Mouse (Mus musculus) ES-E14 (cell line): ENCODE results near the gene Slc3a2. TPM values are rescaled to one million over a fixed set of nuclear protein-coding genes. Genes with fewer than 3 reads are reported as not detected.
"Not testable (repeated sequence)": the region's sequence is repeated elsewhere in the genome, so short reads cannot be mapped to it uniquely, and the experiment has no call there.

Experiments
- DNase-seq: peaks from one replicate; pipeline ENCODE4 v3.0.0-alpha.2; 2013; ENCODE audit warnings: low read depth, low spot score
- H3K27ac ChIP-seq: 2 replicates; pipeline ENCODE4 v1.5.1; 2012; ENCODE audit warnings: low read depth, mild to moderate bottlenecking, low read length, moderate library complexity, mixed read lengths; ENCODE audit not compliant: poor library complexity, insufficient read depth, severe bottlenecking
- H3K36me3 ChIP-seq: 2 replicates; pipeline ENCODE4 v1.6.1; 2012; ENCODE audit warnings: mild to moderate bottlenecking, low read length, moderate library complexity, mixed read lengths; ENCODE audit not compliant: control insufficient read depth, poor library complexity, insufficient read depth, severe bottlenecking
- H3K4me1 ChIP-seq, 2 experiments: fragments of 150-350 bp in 1 of 2; sonication (generic) in 1 of 2; 2 replicates each; pipeline ENCODE4 v1.6.1; 2012; ENCODE audit warnings: low read length in 2 of 2, mild to moderate bottlenecking in 1 of 2, mixed read lengths in 1 of 2; ENCODE audit not compliant: control insufficient read depth in 2 of 2, insufficient read depth in 2 of 2, poor library complexity in 1 of 2
- H3K4me3 ChIP-seq, 2 experiments: fragments of 150-350 bp in 1 of 2; sonication (generic) in 1 of 2; 2 replicates each; pipeline ENCODE4 v1.5.1; 2012; ENCODE audit warnings: low read length in 2 of 2, low read depth in 1 of 2, mild to moderate bottlenecking in 1 of 2, mixed read lengths in 1 of 2; ENCODE audit not compliant: insufficient read depth in 1 of 2, poor library complexity in 1 of 2, severe bottlenecking in 1 of 2
- H3K9ac ChIP-seq: 2 replicates; pipeline ENCODE4 v1.6.1; 2012; ENCODE audit warnings: low read depth, mild to moderate bottlenecking, low read length, mixed read lengths; ENCODE audit not compliant: poor library complexity, insufficient read depth, severe bottlenecking
- H3K9me3 ChIP-seq: fragments of 150-350 bp; sonication (generic); 2 replicates; pipeline ENCODE4 v1.6.1; 2012; ENCODE audit warnings: low read depth, mild to moderate bottlenecking, low read length; ENCODE audit not compliant: control insufficient read depth, insufficient read depth
- CHD2 ChIP-seq: IDR thresholded peaks from 2 replicates; pipeline ENCODE4 v1.6.1; 2014; ENCODE audit warnings: mild to moderate bottlenecking, low read depth, low read length, inconsistent platforms
- HCFC1 ChIP-seq: IDR thresholded peaks from 2 replicates; pipeline ENCODE4 v1.6.1; 2012; ENCODE audit warnings: low read length, inconsistent platforms, borderline replicate concordance; ENCODE audit not compliant: insufficient read depth
- MAFK ChIP-seq: IDR thresholded peaks from 2 replicates; pipeline ENCODE4 v1.6.1; 2014; ENCODE audit warnings: mild to moderate bottlenecking, low read depth, low read length, inconsistent platforms; ENCODE audit not compliant: insufficient read depth
- ZC3H11A ChIP-seq: IDR thresholded peaks from 2 replicates; pipeline ENCODE4 v1.6.1; 2012; ENCODE audit warnings: low read depth, mild to moderate bottlenecking, inconsistent platforms, low read length, borderline replicate concordance
- ZNF384 ChIP-seq: IDR thresholded peaks from 2 replicates; pipeline ENCODE4 v1.6.1; 2012; ENCODE audit warnings: low read depth, low read length, inconsistent platforms
- in situ Hi-C, 2 experiments: fragments of 600-800 bp; cut with MboI; formaldehyde crosslinking; loops; one replicate each; pipeline ENCODE4 v1.15.1; 2025; ENCODE audit warnings: low sequenced_read_pairs in 2 of 2, inconsistent platforms in 1 of 2; ENCODE audit not compliant: unreplicated experiment in 2 of 2
- total RNA-seq: library from RNA; depleted of rRNA; stranded (reverse); fragments of 300-350 nt; gene quantifications from 2 replicates; pipeline ENCODE4 v1.2.3, GENCODE M21; 2012

The Slc3a2 gene
- total RNA-seq, 1 experiment = 354 TPM

DNA sequence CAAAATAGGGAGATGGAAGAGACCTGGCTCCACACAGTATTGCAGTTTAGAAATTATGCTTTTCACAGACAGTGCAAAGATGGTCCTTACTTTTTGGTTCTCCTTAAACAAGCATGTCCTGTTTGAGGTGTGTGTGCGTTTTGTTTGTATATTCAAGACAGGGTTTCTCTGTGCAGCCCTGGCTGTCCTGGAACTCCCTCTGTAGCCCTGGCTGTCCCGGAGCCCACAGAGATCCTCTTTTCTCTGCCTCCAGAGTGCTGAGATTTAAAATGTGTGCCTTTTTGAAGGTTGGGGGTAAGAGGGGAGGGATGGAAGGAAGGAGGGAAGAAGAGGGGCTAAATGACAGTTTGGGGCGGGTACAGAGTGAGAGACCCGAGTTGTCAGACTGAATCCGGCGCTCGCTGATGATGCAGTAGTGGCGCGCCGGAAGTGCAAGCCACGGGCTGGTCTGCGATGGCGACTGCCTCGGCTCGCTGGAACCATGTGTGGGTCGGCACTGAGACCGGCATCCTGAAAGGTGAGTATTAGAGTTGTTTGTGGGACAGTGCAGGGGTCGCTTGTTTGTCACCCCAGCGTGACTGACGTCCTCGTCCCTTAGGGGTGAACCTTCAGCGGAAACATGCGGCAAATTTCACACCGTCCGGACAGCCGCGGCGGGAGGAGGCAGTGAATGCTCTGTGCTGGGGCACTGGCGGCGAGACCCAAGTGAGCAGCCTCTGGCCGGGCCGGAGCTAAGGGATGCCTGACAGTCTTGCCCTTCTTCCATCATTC, 12.4 kb upstream of the Slc3a2 start, which contains the start of gene Wdr74:
TSS of gene Wdr74 (plus strand) at position 439 of the 771 bp plus-strand sequence.
- peak within 1 kb of the TSS; percentile 92 for H3K9ac ChIP-seq
- H3K4me3 ChIP-seq = peak within 1 kb of the TSS; percentile 84 to 89
- H3K4me1 ChIP-seq = no peaks in the 10 kb centered on the region
- H3K27ac ChIP-seq = peak within 1 kb of the TSS; percentile 27
- peak; percentile 87 for DNase-seq
- H3K9me3 ChIP-seq = no peaks in the 10 kb centered on the region
- TF ChIP-seq MAFK (no peak), HCFC1 (peak; percentile 87)
- peaks cover 23% of the 10 kb centered on the region for H3K36me3 ChIP-seq
- in situ Hi-C loops = no loop called here

DNA sequence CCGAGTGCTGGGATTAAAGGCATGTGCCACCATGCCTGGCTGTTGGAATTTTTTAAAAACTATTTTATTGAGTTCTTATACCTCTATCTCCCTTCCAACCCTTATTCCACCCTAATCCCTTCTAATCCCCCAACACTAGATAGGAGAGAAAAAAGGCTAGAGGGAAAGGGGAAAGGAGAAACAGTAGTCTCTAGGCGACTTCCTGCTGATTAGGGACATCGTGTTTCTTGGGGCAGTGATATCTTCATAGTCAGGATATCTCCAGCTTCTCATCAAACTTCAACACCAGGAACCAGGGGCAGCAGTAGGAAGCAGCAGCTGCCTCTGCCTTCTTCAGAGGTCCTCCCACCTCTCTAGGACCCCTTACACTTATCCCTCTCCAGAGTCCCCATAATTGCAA, 11.2 kb upstream of the Slc3a2 start:
- TF ChIP-seq MAFK = no peak
- no peak for TF ChIP-seq ZNF384
- no peak for TF ChIP-seq CHD2
- TF ChIP-seq ZC3H11A = no peak
- TF ChIP-seq HCFC1 = no peak
- Histone ChIP-seq H3K9ac (no peak overlapping the region), H3K9me3 (no peaks in the 10 kb centered on the region), H3K27ac (no peak overlapping the region), H3K4me3 (no peak overlapping the region), H3K36me3 (peaks cover 12% of the 10 kb centered on the region), H3K4me1 (no peaks in the 10 kb centered on the region)
- no peak for DNase-seq
- in situ Hi-C loops = no loop called here

DNA sequence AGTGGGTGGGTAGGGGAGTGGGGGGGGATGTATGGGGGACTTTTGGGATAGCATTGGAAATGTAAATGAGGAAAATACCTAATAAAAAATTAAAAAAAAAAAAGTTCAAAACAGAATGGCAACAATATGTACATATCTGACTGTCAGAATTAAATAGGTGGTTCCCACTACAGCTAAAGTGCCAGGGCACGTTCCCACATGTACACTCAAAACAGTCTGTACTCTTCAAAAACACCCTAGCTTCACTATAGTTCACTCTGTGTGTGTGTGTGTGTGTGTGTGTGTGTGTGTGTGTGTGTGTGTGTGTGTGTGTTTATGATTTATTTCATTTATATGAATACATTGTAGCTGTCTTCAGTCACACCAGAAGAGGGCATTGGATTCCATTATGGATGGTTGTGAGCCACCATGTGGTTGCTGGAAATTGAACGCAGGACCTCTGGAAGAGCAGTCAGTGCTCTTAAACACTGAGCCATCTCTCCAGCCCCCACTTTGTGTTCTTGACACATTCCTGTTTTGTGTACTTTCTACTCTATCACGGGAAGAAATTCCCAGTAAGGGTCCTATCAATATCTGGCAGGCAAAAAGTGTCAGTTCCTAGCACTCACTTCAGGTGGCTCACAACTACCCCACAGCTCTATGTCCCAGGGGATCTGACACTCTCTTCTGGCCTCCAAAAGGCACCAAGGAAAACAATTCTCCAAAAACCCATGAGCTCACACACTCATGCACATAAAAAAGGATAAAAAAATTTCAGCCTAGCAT, 5.3 kb upstream of the Slc3a2 start:
- H3K4me1 ChIP-seq, H3K9ac ChIP-seq, H3K9me3 ChIP-seq, H3K27ac ChIP-seq, DNase-seq, H3K4me3 ChIP-seq, in situ Hi-C loops: not testable (repeated sequence)
- H3K36me3 ChIP-seq = peaks cover 29% of the 10 kb centered on the region

DNA sequence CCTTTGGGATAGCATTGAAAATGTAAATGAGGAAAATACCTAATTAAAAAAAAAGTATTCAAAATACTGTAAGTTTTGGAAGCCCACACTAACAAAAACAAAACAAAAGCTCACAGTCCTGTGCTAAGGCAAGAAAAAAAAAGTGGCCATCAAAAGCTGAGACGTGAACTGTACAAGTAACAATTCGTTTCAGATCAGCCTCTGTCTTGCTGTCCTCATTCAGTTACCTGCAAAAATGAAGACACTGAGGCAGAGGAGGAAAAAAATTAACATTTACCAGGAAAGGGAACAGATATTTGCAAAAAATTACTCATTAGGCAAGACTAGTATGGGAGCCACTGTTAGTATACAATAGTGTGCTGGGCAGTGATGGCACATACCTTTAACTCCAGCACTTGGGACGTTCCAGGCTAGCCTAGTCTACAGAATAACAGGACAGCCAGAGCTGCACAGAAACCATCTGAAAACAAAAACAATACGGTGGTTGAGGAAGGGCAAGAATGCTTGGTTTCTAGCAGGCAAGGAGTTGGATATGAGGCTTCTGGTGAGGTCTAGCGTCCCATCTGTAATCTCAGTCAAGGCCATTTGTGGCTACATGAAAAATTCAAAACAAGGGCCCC, 4.4 kb upstream of the Slc3a2 start:
- no peak overlapping the region for H3K27ac ChIP-seq

More for the DNA sequence above, 4.4 kb upstream of the Slc3a2 start:
- Histone ChIP-seq H3K9ac (no peak overlapping the region), H3K4me3 (no peak overlapping the region), H3K4me1 (no peaks in the 10 kb centered on the region), H3K36me3 (peaks cover 29% of the 10 kb centered on the region), H3K9me3 (no peaks in the 10 kb centered on the region)
- in situ Hi-C loops = no loop called here
- peak; percentile 64 for DNase-seq
- TF ChIP-seq CHD2 (0 out of 2 replicates have a peak, but pooled peaks have one; percentile 20), ZC3H11A (no peak), MAFK (no peak), HCFC1 (no peak)
